Mouse (Mus musculus) kidney, adult 2 months (tissue): ENCODE measurements around the gene Ccdc124. TPM values are rescaled to one million over a fixed set of nuclear protein-coding genes. Genes with fewer than 3 reads are reported as not detected.
A peak's percentile ranks its signal among the peaks of the same experiment; 100 is the strongest.

ENCODE experiments used
- DNase-seq: peaks from one replicate; pipeline ENCODE4 v3.0.0; 2021
- H3K27ac ChIP-seq: fragments of 200-500 bp; 2 replicates; pipeline ENCODE4 v1.5.1; 2012; ENCODE audit warnings: low read depth, low read length, control low read depth, inconsistent platforms; ENCODE audit not compliant: insufficient read depth
- H3K27me3 ChIP-seq: fragments of 200-500 bp; replicated peaks from 2 replicates; pipeline ENCODE4 v1.6.1; 2012; ENCODE audit warnings: mild to moderate bottlenecking, moderate library complexity, low read length, inconsistent platforms; ENCODE audit not compliant: control insufficient read depth, insufficient read depth
- H3K36me3 ChIP-seq: fragments of 200-500 bp; 2 replicates; pipeline ENCODE4 v1.6.1; 2012; ENCODE audit warnings: mild to moderate bottlenecking, moderate library complexity, low read length, inconsistent platforms; ENCODE audit not compliant: control insufficient read depth, insufficient read depth
- H3K4me1 ChIP-seq: fragments of 200-500 bp; 2 replicates; pipeline ENCODE4 v1.6.1; 2011; ENCODE audit warnings: low read length; ENCODE audit not compliant: control insufficient read depth, insufficient read depth
- H3K4me3 ChIP-seq: fragments of 200-500 bp; 2 replicates; pipeline ENCODE4 v1.5.1; 2011; ENCODE audit warnings: mild to moderate bottlenecking, low read depth, low read length, control low read depth; ENCODE audit not compliant: insufficient read depth
- CTCF ChIP-seq: fragments of 200-500 bp; conservative IDR thresholded peaks from 2 replicates; pipeline ENCODE4 v1.5.1; 2011; ENCODE audit warnings: low read depth, mild to moderate bottlenecking, control low read depth, low read length, moderate library complexity, mixed read lengths; ENCODE audit not compliant: insufficient read depth, insufficient read length
- POLR2A ChIP-seq: fragments of 200-500 bp; IDR thresholded peaks from one replicate; pipeline ENCODE4 v1.6.1; 2011; ENCODE audit warnings: low read depth, low read length, control low read depth
- WGBS: fragments of 180-500 bp; shearing (Covaris S2); methylation state at CpG from one replicate; pipeline ENCODE4 v1.1.7; 2018; 5-methylcytosine and 5-hydroxymethylcytosine counted together
- polyA plus RNA-seq: library from polyadenylated mRNA; depleted of rRNA; stranded (reverse); fragments of >200 nt; gene quantifications from 2 replicates; pipeline ENCODE4 v1.2.3, GENCODE M21; 2012

The Ccdc124 gene
- polyA plus RNA-seq, 1 experiment = 48.9 TPM

GRCm38 (mm10) chr8:70850947-70851346 is 22.8 kb downstream of the Ccdc124 start:
- no peaks in the 10 kb centered on the region for H3K4me1 ChIP-seq
- no peaks in the 10 kb centered on the region for H3K27me3 ChIP-seq
- 87% methylated on average over 4 of the region's 4 CpGs for WGBS
- H3K27ac ChIP-seq = no peak overlapping the region
- H3K4me3 ChIP-seq = no peak overlapping the region
- H3K36me3 ChIP-seq = no peaks in the 10 kb centered on the region
- DNase-seq = no peak
- TF ChIP-seq POLR2A = no peak
- no peak for TF ChIP-seq CTCF

- no peaks in the 10 kb centered on the region for H3K27me3 ChIP-seq
- no peak overlapping the region for H3K4me3 ChIP-seq
- TF ChIP-seq POLR2A (no peak), CTCF (no peak)
- no peaks in the 10 kb centered on the region for H3K4me1 ChIP-seq
- no peak overlapping the region for H3K27ac ChIP-seq
- DNase-seq = no peak
- H3K36me3 ChIP-seq = no peaks in the 10 kb centered on the region
- 76% methylated on average over 7 of the region's 7 CpGs for WGBS
Observed at GRCm38 (mm10) chr8:70850132-70850845, 23.4 kb downstream of the Ccdc124 start.

DNA sequence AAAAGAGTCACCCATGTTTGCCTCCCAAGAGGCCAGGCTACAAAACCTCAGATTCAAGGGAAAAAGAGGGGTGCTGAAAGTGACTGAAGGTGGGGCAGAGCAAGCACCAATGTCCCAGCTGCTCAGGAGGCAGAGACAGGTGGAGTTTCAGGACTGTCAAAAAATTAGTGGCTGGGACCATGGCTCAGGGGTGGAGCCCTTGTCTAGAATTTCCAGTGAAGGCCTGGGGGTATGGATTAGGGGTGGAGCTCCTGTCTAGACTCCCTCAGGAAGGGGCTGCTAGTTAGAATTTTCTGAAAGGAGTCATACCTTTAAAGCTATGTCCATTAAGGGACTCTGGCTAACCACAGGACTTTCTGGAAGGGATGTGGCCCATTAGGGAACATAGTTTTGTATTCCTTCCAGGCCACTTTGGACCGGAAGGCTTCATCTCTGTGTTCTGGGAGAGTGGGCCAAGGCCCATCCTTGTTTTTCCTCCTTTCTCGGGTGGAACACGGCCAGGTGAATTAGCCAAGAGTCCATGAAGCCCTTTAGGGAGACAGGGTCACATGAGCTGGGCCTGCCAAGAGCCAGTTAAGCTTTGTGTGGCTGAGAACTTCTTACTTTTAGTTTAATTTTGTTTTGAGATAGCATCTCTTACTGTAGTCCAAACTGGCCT is 24.3 kb downstream of the Ccdc124 start:
- no peak overlapping the region for H3K27ac ChIP-seq
- no peaks in the 10 kb centered on the region for H3K4me1 ChIP-seq
- WGBS = 74% methylated on average over 3 of the region's 3 CpGs
- H3K4me3 ChIP-seq = no peak overlapping the region
- DNase-seq = no peak
- no peaks in the 10 kb centered on the region for H3K27me3 ChIP-seq
- TF ChIP-seq POLR2A (no peak), CTCF (no peak)
- H3K36me3 ChIP-seq = no peaks in the 10 kb centered on the region

DNA sequence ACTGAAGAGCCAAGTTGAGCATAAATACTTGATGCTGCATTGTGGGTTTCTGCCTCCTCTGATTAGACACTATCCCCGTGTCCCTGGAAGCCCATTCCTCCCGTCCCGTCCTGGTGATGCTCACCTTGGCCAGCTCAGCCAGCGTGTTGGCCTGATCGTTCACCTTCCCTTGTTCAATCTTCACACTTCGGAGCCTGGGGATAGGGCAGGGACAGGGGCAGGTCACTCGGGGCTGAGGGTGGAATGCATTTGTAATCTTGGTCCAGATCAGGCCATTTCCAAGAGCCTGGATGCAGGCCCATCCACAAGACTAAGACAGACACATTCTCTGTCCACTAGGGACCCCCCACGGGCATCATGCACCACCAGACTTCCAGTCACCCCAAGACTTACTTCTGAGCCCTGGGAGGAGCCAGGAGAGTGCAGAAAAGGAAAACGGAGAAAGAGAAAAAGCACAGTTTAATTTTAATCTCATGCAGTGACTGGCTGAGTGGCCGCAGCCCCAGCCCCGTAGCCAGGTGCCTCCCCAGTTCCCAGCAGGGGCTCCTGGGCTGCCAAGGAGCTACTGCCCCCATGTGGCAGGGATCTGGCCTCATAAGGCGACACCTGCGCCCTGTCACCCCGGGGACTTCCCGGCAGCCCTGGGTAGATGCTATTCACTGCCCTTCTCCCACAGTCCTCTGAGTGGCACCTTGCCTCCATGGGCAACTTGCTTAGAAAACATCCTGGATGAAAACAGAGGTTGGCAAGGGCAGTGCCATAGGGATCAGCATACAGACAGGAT is 27.2 kb downstream of the Ccdc124 start:
- 52% methylated on average over 15 of the region's 15 CpGs for WGBS
- no peaks in the 10 kb centered on the region for H3K27me3 ChIP-seq
- DNase-seq = no peak
- TF ChIP-seq POLR2A (no peak), CTCF (no peak; the same call in 1 of the 2 replicates)
- H3K36me3 ChIP-seq = no peaks in the 10 kb centered on the region
- H3K4me3 ChIP-seq = no peak overlapping the region
- H3K4me1 ChIP-seq = no peaks in the 10 kb centered on the region
- no peak overlapping the region for H3K27ac ChIP-seq

- TF ChIP-seq CTCF = no peak
- TF ChIP-seq POLR2A = no peak
- Histone ChIP-seq H3K27me3 (no peaks in the 10 kb centered on the region), H3K4me1 (peaks cover 3% of the 10 kb centered on the region; the same call in 1 of the 2 replicates), H3K27ac (no peak overlapping the region), H3K4me3 (no peak overlapping the region), H3K36me3 (no peaks in the 10 kb centered on the region)
- DNase-seq = no peak
- 49% methylated on average over 5 of the region's 5 CpGs for WGBS
Observed at GRCm38 (mm10) chr8:70845108-70845507, 28.6 kb downstream of the Ccdc124 start.

- H3K4me1 ChIP-seq = peaks cover 3% of the 10 kb centered on the region; the same call in 1 of the 2 replicates
- TF ChIP-seq POLR2A (no peak), CTCF (peak; percentile 93)
- H3K27me3 ChIP-seq = no peaks in the 10 kb centered on the region
- DNase-seq = peak; percentile 92
- H3K4me3 ChIP-seq = no peak overlapping the region
- WGBS = 3% methylated on average over 6 of the region's 6 CpGs
- H3K27ac ChIP-seq = no peak overlapping the region
- no peaks in the 10 kb centered on the region for H3K36me3 ChIP-seq
Observed at GRCm38 (mm10) chr8:70844523-70844922, 29.2 kb downstream of the Ccdc124 start.

GRCm38 (mm10) chr8:70843941-70844340 is 29.8 kb downstream of the Ccdc124 start:
- Histone ChIP-seq H3K36me3 (no peaks in the 10 kb centered on the region), H3K4me3 (no peak overlapping the region), H3K27ac (no peak overlapping the region), H3K4me1 (peaks cover 3% of the 10 kb centered on the region; the same call in 1 of the 2 replicates), H3K27me3 (no peaks in the 10 kb centered on the region)
- 85% methylated on average over 8 of the region's 8 CpGs for WGBS
- TF ChIP-seq CTCF (no peak), POLR2A (no peak)
- DNase-seq = no peak
